Mouse (Mus musculus) limb, embryonic 14.5 days (tissue): Measurements from ENCODE around the gene Dscaml1. TPM values are rescaled to one million over a fixed set of nuclear protein-coding genes. Genes with fewer than 3 reads are reported as not detected.

Experiments
- ATAC-seq: fragments of 200-750 bp; cut with Nextera tagmentation; 2 replicates; pipeline ENCODE4 v1.8.0; 2017; ENCODE audit warnings: low read depth, moderate number of reproducible peaks, moderate TSS enrichment; ENCODE audit not compliant: low FRiP score
- DNase-seq: peaks from one replicate; pipeline ENCODE4 v3.0.0-alpha.2; 2015; ENCODE audit warnings: low spot score
- H3K27ac ChIP-seq: fragments of 300-500 bp; sonication (generic); replicated peaks from 2 replicates; pipeline ENCODE4 v1.5.1; 2014; ENCODE audit warnings: low read depth, mild to moderate bottlenecking, low read length, moderate library complexity, mixed read lengths
- H3K27me3 ChIP-seq: fragments of 300-500 bp; sonication (generic); 2 replicates; pipeline ENCODE4 v1.6.1; 2014; ENCODE audit warnings: low read length, mixed read lengths; ENCODE audit not compliant: control insufficient read depth, insufficient read depth
- H3K36me3 ChIP-seq: fragments of 300-500 bp; sonication (generic); 2 replicates; pipeline ENCODE4 v1.6.1; 2014; ENCODE audit warnings: mild to moderate bottlenecking, low read length, moderate library complexity, mixed read lengths; ENCODE audit not compliant: control insufficient read depth, insufficient read depth
- H3K4me1 ChIP-seq: fragments of 300-500 bp; sonication (generic); 2 replicates; pipeline ENCODE4 v1.6.1; 2014; ENCODE audit warnings: antibody characterized with exemption, low read length, mixed read lengths; ENCODE audit not compliant: control insufficient read depth, insufficient read depth
- H3K4me2 ChIP-seq: fragments of 300-500 bp; sonication (generic); replicated peaks from 2 replicates; pipeline ENCODE4 v1.6.1; 2014; ENCODE audit warnings: low read depth, mild to moderate bottlenecking, low read length, moderate library complexity; ENCODE audit not compliant: severe bottlenecking
- H3K4me3 ChIP-seq: fragments of 300-500 bp; sonication (generic); replicated peaks from 2 replicates; pipeline ENCODE4 v1.5.1; 2014; ENCODE audit warnings: low read length
- H3K9ac ChIP-seq: fragments of 300-500 bp; sonication (generic); 2 replicates; pipeline ENCODE4 v1.6.1; 2014; ENCODE audit warnings: mild to moderate bottlenecking, low read depth, low read length, moderate library complexity; ENCODE audit not compliant: severe bottlenecking
- H3K9me3 ChIP-seq: fragments of 300-500 bp; sonication (generic); 2 replicates; pipeline ENCODE4 v1.6.1; 2016; ENCODE audit warnings: low read length; ENCODE audit not compliant: control insufficient read depth
- POLR2A ChIP-seq: fragments of 200-500 bp; IDR thresholded peaks from 2 replicates; pipeline ENCODE4 v1.8.0; 2012; ENCODE audit warnings: inconsistent platforms, mild to moderate bottlenecking, moderate library complexity, borderline replicate concordance; ENCODE audit not compliant: insufficient read depth, insufficient read length; ENCODE audit errors: extremely low read depth
- WGBS: fragments of 180-500 bp; shearing (Covaris S2); extraction: QIAGEN DNeasy Blood & Tissue Kit; methylation state at CpG from one replicate; pipeline ENCODE4 v1.1.7; 2014; 5-methylcytosine and 5-hydroxymethylcytosine counted together
- polyA plus RNA-seq, 2 experiments: library from polyadenylated mRNA; depleted of rRNA in 1 of 2; stranded (reverse) in 1 of 2; unstranded in 1 of 2; fragments of >200 nt; fragmentation: Nextera tagmentation in 1 of 2; extraction: Ambion mirVana in 1 of 2; gene quantifications; 2 replicates each; pipeline versions ENCODE4 v1.2.1 to v1.2.3; 2012 to 2014

Gene Dscaml1
- polyA plus RNA-seq, 2 experiments: 0.43 to 1.0 TPM

DNA sequence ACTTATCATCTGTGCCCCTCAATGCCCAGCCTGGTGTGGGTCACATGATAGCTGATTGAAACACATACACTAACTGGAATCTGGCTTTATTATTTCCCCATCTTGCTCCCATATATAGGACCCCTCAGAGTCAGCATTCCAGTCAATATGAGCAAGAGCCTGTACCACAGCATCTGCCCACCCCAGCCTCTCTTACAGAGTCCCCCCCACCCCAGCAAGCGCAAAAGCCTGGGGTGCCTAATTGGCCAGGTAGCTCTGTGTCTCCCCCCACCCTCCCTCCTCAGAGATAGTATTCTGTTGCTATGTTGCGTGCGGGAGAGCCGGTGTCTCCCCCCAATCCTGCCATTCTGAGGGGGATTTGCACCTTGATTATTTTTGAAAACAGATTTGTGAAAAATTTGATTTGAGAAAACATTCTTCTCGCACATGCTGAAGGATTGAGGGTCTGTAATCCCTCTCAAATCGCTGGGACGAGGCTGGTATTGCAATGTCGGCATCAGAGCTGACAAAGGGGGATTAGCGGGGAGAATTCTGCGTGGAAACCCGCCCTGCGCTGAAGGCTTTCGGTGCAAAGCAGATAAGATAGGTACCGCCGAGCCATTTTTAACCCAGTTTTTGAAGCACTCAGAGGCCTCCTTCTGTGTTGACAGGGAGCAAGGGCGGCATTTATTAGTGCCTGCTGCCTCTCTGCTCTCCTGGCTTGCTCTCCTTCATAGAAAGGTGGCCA, 153.8 kb downstream of the Dscaml1 start:
- no peak overlapping the region for H3K4me2 ChIP-seq
- no peak overlapping the region for H3K9ac ChIP-seq
- H3K4me3 ChIP-seq: no peak overlapping the region
- TF ChIP-seq POLR2A: no peak
- DNase-seq (no peak), ATAC-seq (no peak)
- no peaks in the 10 kb centered on the region for H3K4me1 ChIP-seq
- no peaks in the 10 kb centered on the region for H3K36me3 ChIP-seq
- H3K9me3 ChIP-seq: no peaks in the 10 kb centered on the region
- 76% methylated on average over 16 of the region's 16 CpGs for WGBS
- H3K27me3 ChIP-seq: no peaks in the 10 kb centered on the region
- H3K27ac ChIP-seq: no peak overlapping the region

DNA sequence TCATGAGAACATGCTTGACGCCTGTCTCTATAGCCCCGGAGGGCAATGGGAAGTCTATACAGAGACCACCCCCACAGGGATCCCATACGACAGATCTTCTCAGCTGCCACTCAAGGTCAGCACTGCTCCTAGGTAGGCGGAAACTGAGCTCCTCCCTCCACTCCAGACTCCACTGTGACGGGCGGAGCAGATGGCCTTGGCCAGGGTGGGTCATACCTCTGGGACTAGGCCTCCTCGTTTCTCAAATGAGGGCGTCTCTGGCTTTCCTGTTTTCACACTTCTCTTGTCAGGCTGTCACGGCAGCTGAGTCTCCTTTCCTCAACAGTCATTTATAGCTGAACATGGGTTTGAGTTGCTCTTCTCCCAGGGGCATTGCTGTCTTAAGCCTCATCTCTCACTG, 160.0 kb downstream of the Dscaml1 start:
- Histone ChIP-seq H3K4me2 (no peak overlapping the region), H3K36me3 (no peaks in the 10 kb centered on the region), H3K27ac (no peak overlapping the region), H3K9me3 (no peaks in the 10 kb centered on the region), H3K27me3 (no peaks in the 10 kb centered on the region), H3K9ac (no peak overlapping the region), H3K4me3 (no peak overlapping the region), H3K4me1 (no peaks in the 10 kb centered on the region)
- DNase-seq (no peak), ATAC-seq (no peak)
- no peak for TF ChIP-seq POLR2A
- WGBS: 72% methylated on average over 9 of the region's 9 CpGs

DNA sequence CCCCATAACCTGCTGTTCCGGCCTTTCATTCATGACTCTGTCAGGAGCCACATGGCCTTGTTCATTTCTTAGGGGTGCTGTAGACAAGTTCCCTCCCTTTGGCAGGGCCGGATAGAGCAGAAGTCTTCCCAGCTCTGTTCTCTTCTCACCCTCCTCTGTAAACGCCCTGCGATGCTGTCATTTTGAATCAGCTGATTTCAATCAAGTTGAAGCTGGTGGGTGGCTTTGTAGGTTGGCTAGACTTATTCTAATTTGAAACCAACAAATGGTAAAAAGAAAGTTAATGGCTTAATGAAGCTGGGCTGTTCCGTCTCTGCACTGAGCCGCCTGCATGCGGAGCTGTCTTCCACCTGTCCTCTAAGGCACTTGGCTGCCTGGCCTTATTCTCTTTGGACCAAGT, 161.3 kb downstream of the Dscaml1 start:
- 83% methylated on average over 7 of the region's 7 CpGs for WGBS
- Histone ChIP-seq H3K9ac (no peak overlapping the region), H3K36me3 (no peaks in the 10 kb centered on the region), H3K9me3 (no peaks in the 10 kb centered on the region), H3K27me3 (no peaks in the 10 kb centered on the region), H3K27ac (no peak overlapping the region), H3K4me3 (no peak overlapping the region), H3K4me2 (no peak overlapping the region), H3K4me1 (no peaks in the 10 kb centered on the region)
- no peak for ATAC-seq
- DNase-seq: no peak
- no peak for TF ChIP-seq POLR2A

DNA sequence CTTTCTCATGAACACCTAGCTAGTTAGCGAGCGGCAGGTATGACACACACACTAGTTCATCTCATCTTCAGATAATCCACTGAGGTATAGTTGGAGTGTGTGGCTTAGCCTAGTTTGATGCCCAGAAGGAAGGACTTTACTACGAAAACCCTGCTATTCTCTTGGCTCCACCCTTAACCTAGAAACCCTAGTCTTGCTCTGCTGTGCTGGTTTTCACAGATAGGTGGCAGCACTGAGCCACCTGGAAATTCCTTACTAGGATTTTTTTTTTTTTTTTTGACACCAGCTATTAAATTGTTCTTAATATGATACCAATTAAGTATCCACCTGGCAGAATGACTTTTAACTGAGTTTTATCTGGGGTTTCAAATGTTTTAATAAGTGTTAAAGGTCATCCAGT, 163.4 kb downstream of the Dscaml1 start:
- ATAC-seq (no peak), DNase-seq (peak; percentile 47)
- no peak for TF ChIP-seq POLR2A
- Histone ChIP-seq H3K4me2 (no peak overlapping the region), H3K27ac (no peak overlapping the region), H3K9me3 (no peaks in the 10 kb centered on the region), H3K9ac (no peak overlapping the region), H3K27me3 (no peaks in the 10 kb centered on the region), H3K4me1 (no peaks in the 10 kb centered on the region), H3K36me3 (no peaks in the 10 kb centered on the region), H3K4me3 (no peak overlapping the region)
- WGBS: 78% methylated on average over 3 of the region's 3 CpGs

DNA sequence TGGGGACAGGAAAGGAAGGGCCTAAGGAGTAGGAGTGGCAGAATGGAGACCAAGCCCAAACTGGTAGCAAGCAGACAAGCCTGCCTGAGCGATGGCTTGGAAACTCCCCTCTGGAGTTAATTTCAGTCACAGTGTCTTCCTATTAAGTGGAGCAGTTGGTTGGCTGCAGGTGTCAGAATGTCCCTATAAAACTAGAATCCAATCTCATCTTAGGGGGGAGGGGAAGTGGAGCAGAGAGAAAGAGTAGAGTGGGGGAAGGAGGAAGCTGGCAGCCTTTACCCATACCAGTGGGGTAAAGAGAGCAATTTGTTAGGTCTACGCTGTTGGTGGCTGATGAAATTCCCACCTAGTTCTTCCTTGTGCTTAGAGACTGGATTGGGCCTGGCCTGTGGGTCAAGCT, 164.6 kb downstream of the Dscaml1 start:
- Histone ChIP-seq H3K27ac (no peak overlapping the region), H3K4me1 (no peaks in the 10 kb centered on the region), H3K27me3 (no peaks in the 10 kb centered on the region), H3K9me3 (no peaks in the 10 kb centered on the region), H3K4me2 (no peak overlapping the region), H3K9ac (no peak overlapping the region), H3K4me3 (no peak overlapping the region), H3K36me3 (no peaks in the 10 kb centered on the region)
- WGBS: 77% methylated on average over 2 of the region's 2 CpGs
- no peak for TF ChIP-seq POLR2A
- no peak for DNase-seq
- no peak for ATAC-seq
